Mouse (Mus musculus) lung, postnatal 36 days (tissue): ENCODE measurements around the gene Gcdh.

ENCODE experiments used
- DNase-seq: peaks from one replicate; pipeline ENCODE4 v3.0.0; 2022; ENCODE audit warnings: mixed read lengths

The Gcdh gene

DNA sequence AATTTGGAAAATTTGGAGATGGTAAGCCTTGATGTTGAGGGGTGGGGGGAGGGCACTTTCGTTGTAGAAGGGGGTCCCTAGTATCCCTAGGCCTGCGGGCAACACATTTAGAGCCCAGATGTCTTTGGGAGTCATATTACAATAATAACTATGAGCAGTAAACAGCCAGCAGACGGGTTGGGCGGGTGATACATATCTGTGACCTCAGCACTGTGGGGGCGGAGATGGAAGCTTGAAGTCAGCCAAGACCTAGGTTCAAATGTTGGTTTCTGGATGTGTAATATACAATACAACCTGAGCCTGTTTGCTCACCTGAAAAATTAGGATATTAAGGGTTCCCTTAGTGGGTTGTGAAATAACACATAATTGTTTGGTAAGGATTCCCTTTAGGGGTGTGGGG, 16.2 kb upstream of the Gcdh start:
- no peak for DNase-seq

DNA sequence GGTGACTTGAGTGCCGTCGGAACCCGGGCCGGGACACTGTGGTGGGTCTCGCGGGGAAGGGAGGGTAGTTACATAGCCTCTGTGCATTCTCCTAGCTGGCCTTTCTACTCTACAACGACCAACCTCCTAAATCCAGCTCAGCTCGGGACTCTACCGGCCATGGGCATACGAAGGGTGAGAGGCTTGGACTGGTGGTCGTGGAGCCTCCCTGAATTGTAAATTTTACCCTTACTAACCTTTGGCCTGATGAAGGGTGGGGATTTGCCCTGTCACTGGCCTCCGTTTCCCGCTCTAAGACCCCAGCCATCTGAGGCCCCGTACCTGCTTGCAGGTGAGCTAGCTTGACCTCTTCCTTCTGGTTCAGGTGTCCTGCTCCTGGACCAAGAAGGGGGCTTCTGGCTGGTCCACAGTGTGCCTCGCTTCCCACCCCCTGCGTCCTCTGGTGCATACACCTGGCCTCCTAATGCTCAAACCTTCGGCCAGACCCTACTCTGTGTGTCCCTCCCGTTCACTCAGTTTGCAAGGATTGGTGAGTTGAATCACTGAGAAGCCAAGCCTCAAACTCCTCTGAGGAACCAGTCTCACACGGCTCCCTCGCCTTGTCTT, 15.5 kb upstream of the Gcdh start:
- DNase-seq: no peak

DNA sequence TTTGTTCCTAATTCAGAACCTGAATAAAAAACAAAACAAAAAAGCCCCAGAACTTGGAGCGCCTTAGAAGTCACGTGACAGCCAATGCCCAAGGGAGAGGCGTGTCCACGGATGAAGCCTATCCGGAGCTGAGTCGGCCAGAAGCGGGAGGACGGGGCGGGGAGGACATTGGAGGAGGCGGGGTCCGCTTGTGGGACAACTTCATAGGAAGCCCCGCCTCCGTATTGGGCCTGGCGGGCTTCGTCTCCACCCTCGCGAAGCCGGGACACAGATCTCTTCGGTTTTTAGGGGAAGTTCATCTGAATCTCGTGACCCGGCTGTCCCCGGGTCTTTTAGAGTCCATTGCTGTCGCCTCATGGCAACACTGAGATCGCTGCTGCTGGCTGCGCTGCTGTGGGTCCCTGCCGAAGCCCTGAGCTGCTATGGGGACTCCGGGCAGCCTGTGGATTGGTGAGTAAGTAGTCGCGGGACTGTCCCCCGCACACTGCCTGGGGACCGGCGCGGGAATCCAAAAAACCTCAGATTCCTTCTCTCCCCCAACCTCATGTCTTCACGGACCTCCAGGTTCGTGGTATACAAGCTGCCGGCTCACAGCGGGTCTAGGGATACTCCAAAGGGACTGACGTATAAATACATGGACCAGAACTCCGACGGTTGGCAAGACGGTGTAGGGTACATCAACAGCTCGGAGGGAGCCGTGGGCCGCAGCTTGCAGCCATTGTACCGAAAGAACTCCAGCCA, 14.9 kb upstream of the Gcdh start, which contains the start of gene Dnase2a:
Gene Dnase2a, plus strand, starts transcription at position 140 of the 741 bp plus-strand sequence.
- peak; percentile 100 for DNase-seq

DNA sequence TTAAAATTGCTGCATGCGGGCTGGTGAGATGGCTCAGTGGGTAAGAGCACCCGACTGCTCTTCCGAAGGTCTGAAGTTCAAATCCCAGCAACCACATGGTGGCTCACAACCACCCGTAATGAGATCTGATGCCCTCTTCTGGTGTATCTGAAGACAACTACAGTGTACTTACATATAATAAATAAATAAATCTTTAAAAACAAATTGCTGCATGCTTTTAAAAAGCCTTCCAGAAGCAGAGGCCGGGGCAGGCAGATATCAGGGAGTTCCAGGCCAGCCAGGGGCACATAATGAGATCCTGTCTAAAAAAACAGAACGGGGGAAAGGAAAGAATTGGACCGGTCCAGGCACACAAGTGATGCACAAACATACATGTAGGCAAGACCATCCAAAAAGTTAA, 14.3 kb upstream of the Gcdh start:
- DNase-seq: peak; percentile 15

DNA sequence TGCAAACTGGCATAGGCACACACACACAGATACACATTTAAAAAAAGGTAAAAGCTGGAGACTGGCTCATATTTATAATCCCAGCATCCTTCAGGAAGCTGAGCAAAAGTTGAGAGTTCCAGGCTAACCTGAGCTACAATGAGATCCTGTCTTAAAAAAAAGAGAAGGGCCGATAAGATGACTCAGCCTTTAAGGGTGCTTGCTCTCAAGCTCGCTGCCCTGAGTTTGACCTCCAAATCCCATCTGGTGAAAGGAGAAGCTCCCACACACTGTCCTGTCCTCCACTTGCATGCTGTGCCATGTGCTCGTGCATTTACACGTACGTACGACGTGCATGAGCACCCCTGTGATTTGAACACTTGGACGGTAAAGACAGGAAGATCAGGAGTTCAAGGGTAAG, 13.8 kb upstream of the Gcdh start:
- no peak for DNase-seq

DNA sequence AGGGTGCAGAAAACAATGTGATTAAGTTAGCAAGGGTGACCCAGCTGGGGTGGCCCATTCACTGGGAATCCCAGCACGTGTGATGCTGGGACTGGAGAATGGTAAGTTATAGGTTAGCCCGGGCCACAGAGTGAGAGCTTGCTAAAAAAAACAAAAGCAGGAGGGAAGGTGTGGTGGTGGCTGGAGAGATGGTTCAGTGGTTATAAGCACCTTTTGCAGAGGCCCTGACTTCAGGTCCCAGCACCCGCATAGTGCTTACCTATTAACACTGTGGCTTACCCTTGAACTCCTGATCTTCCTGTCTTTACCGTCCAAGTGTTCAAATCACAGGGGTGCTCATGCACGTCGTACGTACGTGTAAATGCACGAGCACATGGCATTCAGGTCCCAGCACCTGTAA, 13.3 kb upstream of the Gcdh start:
- no peak for DNase-seq

DNA sequence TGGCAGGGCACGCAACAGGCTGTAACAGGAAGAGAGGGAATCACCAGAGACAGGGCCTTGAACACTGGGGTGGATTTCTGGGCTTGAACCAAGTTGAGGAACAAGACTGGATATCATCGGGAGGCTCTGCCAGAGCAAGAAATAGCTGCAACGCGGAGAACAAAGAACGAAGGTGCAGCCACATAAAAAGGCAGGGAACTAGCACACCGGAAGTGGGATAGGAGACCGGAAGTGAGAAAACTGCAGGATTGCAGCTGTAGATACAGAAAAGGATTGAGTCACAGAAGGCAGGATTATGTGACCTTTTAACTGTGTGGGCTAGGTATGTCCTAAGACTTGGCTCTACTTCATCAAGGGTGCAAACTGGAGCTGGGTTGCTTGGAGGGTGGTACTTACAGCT, 10.6 kb upstream of the Gcdh start:
- no peak for DNase-seq

DNA sequence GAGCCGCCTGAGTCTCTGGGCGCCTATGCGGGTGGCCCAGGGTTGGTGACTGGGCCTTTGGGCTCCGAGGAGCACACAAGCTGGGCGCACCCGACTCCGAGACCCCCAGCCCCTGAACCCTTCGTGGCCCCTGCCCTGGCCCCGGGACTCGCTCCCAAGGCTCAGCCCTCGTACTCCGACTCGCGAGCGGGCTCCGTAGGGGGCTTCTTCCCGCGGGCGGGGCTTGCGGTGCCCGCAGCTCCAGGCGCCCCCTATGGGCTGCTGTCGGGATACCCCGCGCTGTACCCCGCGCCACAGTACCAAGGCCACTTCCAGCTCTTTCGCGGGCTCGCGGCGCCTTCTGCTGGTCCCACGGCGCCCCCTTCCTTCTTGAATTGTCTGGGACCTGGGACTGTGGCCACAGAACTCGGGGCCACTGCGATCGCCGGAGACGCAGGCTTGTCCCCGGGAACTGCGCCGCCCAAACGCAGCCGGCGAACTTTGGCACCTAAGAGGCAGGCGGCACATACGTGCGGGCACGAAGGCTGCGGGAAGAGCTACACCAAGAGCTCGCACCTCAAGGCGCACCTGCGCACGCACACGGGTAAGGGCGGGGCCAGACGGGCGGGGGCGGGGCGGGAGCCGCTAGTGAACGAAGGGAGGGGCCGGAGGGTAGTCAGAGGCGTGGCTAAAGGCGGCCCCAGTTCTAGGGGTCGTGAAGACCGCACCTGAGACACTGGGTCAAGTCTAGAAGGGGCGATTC, 9.4 kb upstream of the Gcdh start:
- DNase-seq: peak; percentile 96

DNA sequence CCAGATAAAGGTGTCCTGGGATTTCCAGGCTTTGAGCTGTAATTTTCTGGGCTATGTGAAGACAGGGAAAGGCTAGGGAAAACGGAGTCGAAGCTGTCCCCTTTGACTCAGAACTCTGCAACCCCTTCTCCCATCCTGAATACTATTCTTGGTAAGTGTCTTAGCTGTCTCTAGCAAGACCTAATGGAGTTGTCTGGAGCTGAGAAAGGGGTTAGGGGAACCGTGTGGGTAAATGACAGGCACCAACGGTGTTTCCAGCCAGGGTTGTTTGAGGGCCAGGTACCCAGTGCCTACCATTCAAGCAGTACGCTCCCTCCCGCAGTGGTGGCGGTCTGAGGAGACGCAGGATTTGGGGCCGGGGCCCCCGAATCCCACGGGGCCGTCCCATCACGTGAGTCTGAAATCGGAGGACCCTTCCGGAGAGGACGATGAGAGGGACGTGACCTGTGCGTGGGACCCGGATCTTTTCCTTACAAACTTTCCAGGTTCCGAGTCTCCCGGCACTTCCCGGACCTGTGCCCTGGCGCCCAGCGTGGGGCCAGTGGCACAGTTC, 8.7 kb upstream of the Gcdh start:
- no peak for DNase-seq

DNA sequence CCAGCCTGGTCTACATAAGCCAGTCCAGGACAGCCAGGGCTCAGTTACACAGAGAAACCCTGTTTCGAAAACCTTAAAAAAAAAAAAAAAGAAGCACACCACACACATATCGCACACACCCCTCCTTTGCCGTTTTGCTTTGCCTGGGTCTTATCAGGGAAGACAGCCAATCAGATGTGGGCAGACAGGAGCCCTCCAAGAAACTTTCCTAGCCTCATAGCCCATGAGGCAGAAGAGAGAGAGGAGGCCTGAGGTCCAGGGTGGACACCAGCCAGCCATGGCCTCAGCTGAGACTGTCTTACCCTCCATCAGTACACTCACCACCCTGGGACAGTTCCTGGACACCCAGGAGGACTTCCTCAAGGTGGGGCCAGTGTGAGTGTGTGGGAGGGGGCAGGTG, 8.0 kb upstream of the Gcdh start, which contains the start of gene Klf1:
Gene Klf1, plus strand, starts transcription at position 177 of the 400 bp plus-strand sequence.
- DNase-seq: no peak

DNA sequence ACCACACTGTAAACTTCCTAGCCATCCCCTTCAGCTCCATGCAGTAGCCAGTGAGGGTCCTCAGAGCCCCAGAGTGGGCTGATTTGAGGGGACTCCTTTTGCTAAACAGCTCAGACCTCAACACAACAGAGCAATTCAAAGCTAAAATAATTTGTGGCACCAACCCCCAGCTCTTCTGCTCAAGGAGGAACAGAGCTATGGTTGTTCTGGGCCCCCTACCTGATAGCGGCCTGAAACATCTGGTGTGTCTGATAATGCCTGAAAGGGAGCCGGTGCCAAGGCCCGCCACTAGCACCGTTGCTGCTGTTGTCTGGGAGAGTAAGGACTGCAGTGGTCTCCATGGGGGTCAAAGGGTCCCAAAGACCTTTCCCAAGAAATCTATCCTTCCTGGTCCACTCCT, 7.3 kb upstream of the Gcdh start:
- DNase-seq: no peak

DNA sequence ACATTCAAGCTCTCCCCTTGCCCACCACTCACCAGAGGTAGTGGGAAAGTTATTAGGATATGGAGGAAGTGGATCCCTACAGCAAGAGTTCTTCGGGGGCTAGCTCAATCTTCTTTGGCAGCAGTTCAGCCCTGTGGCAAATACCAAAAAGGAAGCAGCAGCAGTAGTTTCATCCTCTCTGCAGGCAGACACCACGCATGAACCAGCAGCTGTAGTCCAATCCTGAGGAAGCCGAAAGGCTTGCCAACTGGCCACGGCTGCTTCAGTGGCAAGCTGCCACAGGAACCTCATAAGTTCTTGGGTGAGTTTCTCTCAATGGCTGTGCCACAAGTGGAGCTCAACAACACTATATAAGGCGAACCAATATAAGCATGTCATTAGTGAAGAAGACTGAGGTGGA, 2.2 kb upstream of the Gcdh start:
- no peak for DNase-seq

DNA sequence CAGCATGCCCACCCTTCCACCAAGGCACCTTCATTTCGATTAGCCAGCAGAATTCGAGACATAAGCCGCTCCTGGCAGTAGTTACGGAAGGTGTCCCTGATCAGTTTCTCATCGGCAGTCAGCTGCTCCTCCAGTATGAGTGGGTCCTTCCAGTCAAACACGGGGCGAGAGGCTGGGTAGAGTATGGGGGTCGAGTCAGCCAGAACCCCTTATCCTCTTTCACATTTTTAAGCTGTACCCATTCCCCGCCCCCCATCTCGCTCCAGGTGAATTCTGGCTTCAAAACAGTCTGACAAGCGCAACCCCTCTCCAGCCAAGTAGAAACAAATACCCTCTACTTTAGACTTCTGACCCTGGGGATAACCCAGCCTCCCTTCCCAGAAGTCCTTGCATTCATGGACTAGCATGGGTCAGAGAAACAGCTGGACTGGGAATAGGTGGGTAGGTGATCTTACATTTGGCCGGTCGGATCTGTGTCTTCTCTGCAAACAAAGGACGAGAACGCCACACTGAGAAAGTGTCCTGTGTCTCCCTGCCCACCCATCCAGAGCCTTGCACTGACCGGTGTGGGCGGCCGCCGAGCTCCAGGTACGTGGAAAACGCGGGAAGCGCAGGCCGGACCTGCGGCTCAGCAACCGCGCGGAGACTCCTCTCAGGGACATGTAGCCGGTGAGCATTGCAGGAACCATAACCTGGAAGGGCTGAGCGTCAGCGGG, 570 bp downstream of the Gcdh start:
- DNase-seq: no peak

DNA sequence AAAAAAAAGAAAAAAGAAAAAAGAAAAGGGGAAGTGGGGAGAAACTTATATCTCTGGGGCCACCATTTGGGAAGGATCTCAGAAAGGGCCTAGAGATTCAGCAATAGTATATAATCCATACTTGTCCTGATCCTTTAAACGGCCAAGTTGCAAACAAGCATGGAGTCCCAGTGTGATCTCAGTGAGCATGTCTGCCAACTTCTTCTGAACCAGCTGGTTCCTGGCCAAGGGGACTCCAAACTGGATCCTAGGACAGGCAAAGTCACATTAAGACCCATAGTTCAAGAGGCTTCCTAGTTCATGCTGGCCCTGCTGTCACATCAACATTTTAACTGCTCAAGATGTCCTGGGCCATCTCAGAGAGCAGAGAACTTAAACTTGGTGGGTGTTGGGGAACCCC, 4.6 kb downstream of the Gcdh start:
- no peak for DNase-seq

DNA sequence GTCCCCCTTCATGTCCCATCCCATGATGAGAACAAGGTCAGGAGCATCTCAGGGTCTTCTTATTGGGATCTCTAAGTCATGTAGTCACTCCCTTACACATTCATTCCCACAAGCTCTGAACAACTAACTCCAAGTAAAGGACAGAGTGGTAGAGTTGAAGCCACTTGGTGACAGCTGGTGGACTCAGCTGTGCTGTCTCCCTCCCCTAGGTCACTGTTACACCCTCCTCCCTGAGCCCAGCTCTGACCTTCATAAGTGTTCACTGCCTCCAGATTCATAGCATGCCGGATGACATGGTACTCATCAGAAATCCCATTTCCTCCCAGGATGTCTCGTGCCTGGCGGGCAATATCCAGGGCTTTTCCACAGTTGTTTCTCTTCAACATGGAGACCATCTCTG, 5.4 kb downstream of the Gcdh start:
- no peak for DNase-seq

DNA sequence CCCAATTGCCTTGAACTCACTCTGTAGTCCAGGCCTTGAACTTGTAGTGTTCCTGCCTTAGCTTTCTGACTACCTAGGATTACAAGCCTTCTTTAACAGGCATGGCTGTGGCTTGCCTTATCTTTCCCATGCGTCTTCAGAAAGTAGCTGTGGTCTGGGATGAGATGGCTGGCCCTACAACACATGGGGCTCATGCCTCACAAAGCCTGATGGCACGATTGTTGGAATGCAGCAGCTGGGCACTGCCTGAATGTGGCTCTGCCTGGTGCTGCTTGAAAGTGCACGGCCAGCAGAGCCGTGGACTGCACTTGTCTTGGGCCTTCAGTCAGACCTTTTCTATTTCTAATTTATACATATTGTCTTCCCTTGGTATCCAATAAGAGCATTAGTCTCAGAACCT, 9.0 kb downstream of the Gcdh start:
- DNase-seq: no peak

DNA sequence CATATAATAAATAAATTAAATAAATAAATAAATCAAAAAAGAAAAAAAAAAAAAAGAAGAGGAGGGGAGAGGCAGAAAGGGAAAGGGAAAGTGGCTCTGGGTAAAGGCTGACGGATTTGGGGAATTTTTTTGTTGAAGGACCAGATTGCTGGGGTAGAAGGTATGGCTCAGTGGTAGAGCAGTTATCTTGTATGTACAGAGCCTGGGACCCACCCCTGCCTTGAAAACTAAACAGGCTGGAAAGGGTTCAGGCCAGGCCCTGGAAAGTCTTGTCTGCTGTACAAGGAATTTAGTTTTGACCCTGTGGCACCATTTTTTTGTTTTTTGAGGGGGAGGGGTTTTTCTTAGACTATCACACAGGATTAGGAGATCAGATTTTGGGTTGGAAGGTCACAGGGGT, 14.8 kb downstream of the Gcdh start:
- no peak for DNase-seq

DNA sequence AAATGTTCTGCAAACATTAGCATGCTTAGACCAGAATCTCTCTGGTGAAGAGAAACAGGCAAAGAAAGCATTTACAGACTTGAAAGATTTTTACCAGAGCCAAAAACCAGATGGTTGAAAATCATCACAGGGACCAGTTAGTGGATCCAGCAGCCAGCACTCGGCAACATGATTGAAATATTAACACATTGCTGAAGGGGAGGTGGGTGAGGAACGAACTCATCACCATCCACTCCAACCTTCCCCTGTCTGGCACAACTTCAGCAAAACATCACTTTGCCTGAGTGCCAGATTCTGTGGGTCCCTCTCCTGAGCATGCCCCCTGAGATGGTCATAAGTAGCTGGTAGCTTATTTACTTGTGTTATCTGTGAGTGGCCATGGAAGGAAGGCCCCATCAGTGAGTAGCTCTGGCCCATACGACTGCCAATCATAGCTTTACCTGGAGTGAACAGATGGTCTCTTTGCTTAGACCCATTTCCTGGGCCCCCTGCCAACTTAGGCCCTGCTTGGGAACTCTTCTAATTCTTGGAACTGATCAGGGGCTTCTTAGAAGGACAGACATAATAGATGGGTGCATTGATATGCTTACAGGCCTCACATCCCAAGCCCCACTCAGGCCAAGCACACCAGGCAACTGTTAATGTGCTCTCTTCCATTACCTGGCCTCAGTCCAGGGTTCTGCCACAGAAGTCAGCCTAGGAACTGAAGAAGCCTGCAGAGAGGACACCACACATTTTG, 16.3 kb downstream of the Gcdh start:
- DNase-seq: no peak

DNA sequence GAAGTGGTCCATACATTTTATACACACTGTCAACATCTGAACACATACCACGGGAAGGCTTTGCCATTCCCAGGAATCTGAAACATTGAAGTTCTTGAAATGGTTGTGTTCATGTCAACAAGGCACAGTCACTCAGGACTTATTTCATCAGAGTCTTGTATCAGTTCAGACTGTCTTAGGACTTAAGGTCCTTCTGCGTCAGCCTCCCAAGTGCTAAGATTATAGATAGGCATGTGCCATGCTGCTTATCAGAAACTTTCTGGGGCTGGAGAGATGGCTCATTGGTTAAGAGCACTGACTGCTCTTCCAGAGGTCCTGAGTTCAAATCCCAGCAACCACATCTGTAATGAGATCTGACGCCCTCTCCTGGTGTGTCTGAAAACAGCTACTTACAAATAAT, 19.4 kb downstream of the Gcdh start:
- no peak for DNase-seq

DNA sequence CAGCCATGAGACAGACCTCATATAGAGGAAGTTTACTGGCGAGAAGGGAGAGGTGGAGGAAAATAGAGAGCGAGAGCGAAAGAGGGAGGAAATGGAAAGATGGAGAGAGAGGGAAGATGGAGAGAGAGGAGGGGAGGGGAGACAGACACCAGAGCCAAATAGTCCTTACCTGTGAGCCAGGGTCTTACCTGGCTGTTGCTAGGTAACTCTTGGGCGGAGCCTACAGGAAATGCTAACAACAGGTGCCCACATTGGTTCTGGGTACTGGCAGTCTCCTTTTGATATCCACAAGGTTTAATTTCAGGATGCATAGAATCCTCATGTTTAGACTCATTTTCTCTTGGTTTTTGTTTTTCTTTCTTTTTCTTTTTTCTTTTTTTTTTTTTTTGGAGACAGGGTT, 20.7 kb downstream of the Gcdh start:
- DNase-seq: no peak

DNA sequence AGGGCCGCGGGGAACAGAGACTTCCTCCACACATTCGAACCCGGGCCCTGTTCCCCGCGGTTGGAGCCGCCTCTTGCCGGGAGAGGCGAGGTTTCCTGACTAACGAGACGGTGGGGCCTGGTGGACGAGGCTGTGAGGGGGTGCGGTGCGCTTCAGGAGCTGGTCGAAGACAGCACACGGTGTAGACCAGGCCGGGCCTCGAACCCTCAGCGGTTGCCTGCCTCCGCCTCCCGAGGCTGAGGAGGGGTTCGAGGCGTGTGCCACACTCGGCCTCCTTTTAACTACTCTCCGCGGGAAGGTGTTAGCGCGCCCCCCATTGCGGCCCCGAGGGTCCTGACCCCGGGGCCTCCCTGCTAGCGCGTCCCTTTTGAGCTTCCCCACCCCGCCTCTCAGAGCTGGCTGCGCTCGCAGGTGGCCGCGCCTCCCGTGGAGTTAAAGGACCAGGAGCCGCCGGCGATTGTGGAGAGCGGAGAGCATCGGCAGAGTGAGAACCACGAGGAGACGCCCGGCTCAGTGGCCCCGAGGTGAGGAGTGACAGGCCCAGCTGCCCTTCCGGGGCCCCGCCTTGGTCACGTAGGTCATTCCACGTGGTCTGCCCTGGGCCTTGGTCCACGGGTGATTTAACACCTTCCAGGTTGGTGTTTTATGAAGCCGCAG, 21.3 kb downstream of the Gcdh start:
- DNase-seq: peak; percentile 41
